Mouse (Mus musculus): ENCODE measurements at regions not wholly inside any gene's neighbourhood (a gene's known extent, or its start where the extent isn't known, plus 50 kb on each side); places are given as distances from the start of the nearest gene placed in this dataset.

DNA sequence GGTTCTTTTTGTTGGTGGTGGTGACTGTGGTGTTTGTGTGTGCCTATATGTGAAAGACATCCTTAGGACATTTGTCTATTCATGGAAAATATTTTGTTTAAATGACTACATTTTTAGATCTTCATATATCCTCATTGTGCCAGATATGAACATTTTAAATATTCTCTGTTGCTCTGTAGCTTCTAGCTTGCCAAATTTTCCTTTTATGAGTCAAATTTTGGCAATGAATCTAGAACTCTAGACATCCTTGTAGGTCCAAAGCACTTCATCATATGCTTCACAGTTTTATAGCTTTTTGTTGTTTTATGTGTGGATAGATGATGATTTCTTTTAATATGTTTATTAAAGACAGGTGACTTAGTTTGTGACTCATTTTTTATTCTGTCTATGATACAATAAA is 229.4 kb upstream of the Ano5 start:
- peak in 1 of 2 experiments; percentile 9 for DNase-seq (ENCODE audit: extremely low spot score in 1 of 2, low spot score in 1 of 2)

DNA sequence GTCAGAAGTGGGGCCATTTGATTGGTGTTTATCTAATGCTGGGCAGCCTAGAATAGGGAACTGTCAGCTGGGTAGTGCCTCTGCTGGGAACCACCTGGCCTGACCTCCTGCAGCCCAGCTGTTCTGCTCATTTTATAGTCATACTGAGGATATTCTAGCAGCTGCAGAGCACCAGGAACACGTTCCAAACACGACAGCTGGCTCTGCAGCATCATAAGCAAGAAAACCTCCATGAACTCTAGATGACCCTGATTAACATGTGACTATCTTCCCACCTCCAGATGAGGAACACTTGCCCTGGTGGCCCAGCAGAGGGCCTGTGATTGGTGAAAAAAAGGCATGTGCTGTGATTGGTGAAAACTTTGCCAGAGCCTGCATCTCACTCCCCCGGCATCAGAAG is 210.6 kb upstream of the Ano5 start:
- DNase-seq (ENCODE audit: extremely low spot score in 1 of 2, low spot score in 1 of 2): no peak

DNA sequence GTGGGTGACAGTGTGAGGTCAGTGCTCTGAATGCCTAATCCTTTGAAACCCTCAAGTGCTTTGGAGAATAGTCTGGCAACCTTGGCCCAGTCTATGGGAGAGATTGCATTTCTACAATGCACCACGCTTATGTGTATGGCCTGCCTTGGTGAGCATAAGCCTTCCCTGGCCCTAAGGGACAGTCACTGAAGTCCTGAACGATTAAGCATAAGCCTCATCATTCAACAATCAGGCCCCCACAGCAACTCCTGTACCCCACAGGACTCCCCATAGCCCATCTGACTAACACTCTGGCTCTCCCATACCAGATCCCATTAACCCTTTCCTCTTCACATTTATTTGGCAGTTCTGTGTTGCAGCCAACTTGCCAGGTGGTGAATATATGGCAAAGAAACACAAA is 203.1 kb upstream of the Ano5 start:
- DNase-seq (ENCODE audit: extremely low spot score in 1 of 2, low spot score in 1 of 2): no peak

DNA sequence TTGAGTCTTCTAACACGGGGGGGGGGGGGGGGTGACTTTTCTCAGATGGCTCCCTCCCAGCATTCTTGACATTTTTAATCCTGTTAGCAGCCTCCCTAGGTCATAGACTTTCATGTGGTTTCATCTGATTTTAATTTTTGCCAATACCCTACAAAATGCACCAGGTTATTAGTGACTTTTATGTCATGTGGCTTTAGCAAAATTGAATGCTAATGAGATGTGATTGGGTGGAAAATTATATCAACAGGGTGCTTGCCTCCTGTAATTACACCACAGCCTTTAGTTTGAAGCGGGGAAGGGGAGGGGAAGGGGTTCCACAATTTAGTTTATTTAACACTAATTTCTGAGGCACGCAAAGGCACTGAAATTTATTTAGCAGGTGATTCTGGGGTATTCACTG is 200.6 kb upstream of the Ano5 start:
- DNase-seq (ENCODE audit: extremely low spot score in 1 of 2, low spot score in 1 of 2): no peak

GRCm38 (mm10) chr7:51339841-51340540 is 170.8 kb upstream of the Ano5 start:
- DNase-seq (ENCODE audit: extremely low spot score in 1 of 2, low spot score in 1 of 2): no peak

GRCm38 (mm10) chr7:51347521-51347920 is 163.3 kb upstream of the Ano5 start:
- DNase-seq (ENCODE audit: extremely low spot score in 1 of 2, low spot score in 1 of 2): no peak

DNA sequence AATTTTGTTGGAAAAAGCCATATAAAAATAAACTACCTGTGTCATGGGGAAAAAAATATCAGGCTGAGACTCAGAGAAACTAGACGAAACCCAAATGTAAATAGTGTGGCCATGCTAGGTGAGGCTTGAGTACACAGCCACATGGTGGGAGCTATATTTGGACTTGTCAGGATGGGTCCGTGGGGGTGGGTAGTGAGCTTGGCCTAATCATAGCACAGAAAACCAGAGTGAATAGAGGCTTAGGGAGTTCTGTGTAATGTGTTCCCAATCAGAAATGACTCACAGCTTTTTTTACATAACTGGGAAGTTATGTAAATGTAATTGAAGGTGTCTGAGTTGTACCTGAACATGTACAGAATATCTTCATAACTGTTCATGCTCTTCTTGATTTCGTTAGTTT is 150.7 kb upstream of the Ano5 start:
- peak; percentile 59 to 60 for DNase-seq (ENCODE audit: extremely low spot score in 1 of 2, low spot score in 1 of 2)

DNA sequence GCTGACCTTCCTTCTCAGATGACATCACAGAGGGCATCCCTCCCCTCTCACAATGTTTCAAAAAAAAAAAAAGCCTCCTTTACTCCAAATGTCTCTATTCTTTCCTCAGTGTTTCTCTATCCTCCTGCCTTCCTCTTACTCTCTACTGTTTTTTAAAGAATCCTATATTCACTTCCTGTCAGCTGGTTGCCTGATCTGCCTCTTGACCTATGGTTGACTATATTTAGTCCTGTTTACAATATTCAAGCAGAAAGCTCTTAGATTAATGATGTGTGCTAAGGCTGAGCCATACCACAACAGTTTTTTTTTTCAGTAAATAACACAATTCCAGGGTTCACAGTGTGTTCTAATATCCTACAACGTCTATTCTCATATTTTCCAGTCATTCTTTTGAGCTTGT is 133.2 kb upstream of the Ano5 start:
- no peak for DNase-seq (ENCODE audit: extremely low spot score in 1 of 2, low spot score in 1 of 2)
